Mouse (Mus musculus) embryonic fibroblast, embryonic 13.5 days (primary cell): Measurements from ENCODE around the gene Stx12.

Source experiments
- CTCF ChIP-seq: IDR thresholded peaks from 2 replicates; pipeline ENCODE4 v1.5.1; 2011; ENCODE audit warnings: mild to moderate bottlenecking, control low read depth, low read length, moderate library complexity, borderline replicate concordance; ENCODE audit not compliant: insufficient read depth
- POLR2A ChIP-seq: IDR thresholded peaks from 2 replicates; pipeline ENCODE4 v1.6.1; 2011; ENCODE audit warnings: low read depth, mild to moderate bottlenecking, control low read depth, low read length, moderate library complexity

DNA sequence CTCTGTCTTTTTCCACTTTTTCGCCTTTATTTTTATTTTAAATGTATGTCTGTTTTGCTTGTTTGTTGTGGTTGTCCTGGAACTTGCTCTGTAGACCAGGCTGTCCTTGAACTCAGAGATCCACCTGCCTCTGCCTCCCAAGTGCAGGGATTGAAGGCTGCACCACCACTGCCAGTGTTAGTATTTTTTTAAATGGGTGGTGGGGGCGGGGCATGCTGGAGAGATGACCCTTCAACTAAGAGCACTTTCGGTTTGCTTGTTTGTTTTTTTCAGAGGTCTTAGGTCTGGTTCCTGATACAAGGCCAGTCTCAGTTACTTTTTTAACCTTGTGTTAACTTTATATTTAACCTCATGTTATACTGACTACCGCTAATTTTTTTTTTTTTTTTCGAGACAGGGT lies 79.2 kb downstream of the Stx12 start:
- TF ChIP-seq POLR2A (no peak), CTCF (no peak)
